Mouse (Mus musculus) heart, postnatal 36 days (tissue): ENCODE results near the gene Tyw3. TPM values are rescaled to one million over a fixed set of nuclear protein-coding genes. Genes with fewer than 3 reads are reported as not detected.
"Not testable (repeated sequence)": the region's sequence is repeated elsewhere in the genome, so short reads cannot be mapped to it uniquely, and the experiment has no call there.

Source experiments
- DNase-seq, 2 experiments: peaks; one replicate each; pipeline ENCODE4 v3.0.0; 2021 to 2022
- intact Hi-C: fragments of 180-260 bp; cut with DNase I; formaldehyde crosslinking; loops from one replicate; pipeline ENCODE4 v1.15.1; 2025
- total RNA-seq, 2 experiments: library from RNA; stranded (reverse); gene quantifications; 2 replicates each; pipeline ENCODE4 v1.2.3; 2021

Gene Tyw3
- 1 to 10 TPM; 3.4 to 4.8 TPM for total RNA-seq

DNA sequence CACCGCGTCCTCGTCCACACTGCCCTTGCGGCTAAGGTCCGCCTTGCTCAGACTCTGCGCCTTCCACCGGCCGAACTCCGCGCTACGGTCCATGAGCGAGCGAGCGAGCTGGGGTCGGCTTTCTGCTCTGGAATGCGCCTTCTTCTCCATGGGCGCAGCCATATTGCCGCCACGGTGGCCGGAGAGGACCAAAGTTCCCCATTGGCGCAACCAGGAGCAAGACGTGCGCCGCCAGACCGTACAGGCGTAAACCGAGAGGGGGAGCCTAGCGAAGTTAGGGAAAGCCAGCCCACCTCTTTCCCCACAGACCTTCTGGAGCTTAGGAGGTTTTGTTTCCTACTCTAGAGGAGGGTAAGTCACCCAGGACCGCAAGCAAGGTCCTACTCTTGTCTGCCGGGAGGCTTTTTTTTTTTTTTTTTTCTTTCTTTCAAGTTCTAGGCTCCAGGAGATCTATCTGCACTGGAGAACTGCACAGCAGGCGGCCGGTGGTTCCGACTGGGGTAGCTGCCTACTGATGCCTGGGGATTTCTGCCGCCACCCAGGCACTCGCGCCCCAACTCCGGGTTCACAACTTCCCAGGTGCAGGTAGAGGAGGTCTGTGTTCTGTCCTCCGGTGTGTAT, at the start of gene Tyw3:
Tyw3 (minus strand) TSS at position 171 of the 621 bp plus-strand sequence.
- intact Hi-C loops: loop anchor here (5.0 to 10.0 kb wide), 2 partner anchors 495 to 652 kb away; partner anchors contain the start of genes Acadm, Fpgt and Lrriq3
- peak; percentile 98 to 100 for DNase-seq

DNA sequence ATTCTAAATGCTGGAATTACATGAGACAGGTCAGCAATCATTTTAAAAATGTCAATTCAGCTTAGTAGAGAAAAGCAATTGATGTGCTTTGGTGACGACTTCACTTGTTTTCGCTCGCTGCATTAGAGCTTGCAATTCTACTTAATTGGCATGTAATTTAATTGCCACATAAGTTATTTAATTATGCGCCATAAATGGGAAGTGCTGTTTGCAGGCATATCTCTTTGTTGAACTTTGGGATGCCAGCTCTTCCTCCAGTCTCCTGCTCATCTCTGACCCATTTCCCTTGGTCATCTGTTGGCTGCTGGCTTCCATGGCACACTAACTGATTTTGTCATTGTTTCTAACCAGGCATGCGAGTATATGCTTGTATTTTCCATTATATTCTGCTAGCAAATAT, 36.2 kb upstream of the Tyw3 start:
- intact Hi-C loops: no loop called here
- no peak for DNase-seq

DNA sequence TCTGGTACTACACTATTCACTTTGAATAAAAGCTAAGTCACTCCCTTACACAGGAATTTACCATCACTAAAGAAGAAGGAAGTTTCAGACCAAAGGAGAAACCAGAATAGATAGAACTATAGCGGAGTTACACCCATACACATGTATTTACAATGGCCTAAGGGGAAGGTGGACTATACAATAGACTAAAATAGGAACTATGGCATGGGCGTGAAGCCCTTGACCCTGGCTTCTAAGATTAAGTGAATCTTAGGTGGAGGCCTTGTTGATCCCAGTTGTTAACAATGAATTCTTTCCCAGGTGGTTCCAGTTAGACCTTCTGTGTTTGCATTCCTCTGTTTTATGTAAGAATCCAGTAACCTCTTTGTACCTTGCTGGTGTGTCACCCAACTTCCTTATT, 34.4 kb upstream of the Tyw3 start:
- DNase-seq, intact Hi-C loops: not testable (repeated sequence)

DNA sequence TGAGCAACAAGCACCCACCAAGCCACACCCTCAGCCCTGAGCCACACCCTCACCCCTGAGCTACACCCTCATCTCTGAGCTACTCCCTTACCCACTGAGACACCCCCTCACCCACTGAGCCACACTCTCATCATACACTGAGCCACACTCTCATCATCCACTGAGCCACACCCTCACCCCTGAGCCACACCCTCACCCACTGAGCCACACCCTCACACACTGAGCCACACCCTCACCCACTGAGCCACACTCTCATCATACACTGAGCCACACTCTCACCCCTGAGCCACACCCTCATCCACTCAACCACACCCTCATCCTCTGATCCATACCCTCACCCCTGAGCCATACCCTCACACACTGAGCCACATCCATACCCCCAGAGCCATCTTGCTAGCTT, 31.4 kb upstream of the Tyw3 start:
- intact Hi-C loops: no loop called here
- DNase-seq: no peak

DNA sequence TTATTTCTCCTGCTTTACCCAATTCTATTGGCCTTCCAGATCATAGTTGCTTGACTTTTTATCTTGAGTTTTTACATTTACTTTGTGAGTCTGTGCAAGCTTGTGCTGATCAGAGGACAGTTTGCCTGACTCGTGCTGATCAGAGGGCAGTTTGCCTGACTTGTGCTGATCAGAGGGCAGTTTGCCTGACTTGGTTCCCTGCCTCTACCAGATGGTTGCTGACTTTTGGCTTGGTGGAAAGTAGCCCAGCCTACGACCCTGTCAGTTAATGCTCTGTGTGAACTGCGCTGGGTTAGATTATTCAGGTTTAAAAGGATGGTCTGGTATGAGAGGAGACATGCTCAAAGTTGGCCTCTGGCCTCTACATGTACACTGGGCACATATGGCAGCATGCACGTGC, 19.2 kb upstream of the Tyw3 start:
- intact Hi-C loops: no loop called here

DNA sequence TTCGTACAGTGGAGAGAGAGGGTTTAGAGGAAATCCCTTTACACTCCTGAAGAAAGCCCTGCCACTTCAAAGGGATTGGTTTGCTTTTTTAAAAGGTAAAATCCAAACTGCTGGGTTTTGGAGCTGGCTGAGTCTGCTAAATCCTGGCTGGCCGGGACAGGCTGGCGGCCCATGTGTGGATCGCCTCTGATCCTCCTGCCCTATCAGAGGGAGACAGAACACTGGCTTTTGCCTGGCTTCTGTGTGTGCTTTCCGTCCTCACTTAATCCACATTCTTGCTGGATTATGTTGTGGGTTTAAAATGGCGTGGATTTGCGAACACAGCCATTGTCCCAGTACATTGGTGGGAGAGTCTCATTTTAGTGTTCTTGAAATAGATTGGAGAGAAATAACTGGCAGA, 18.4 kb upstream of the Tyw3 start:
- intact Hi-C loops: no loop called here

More for the DNA sequence above, 19.2 kb upstream of the Tyw3 start:
- DNase-seq: no peak

DNA sequence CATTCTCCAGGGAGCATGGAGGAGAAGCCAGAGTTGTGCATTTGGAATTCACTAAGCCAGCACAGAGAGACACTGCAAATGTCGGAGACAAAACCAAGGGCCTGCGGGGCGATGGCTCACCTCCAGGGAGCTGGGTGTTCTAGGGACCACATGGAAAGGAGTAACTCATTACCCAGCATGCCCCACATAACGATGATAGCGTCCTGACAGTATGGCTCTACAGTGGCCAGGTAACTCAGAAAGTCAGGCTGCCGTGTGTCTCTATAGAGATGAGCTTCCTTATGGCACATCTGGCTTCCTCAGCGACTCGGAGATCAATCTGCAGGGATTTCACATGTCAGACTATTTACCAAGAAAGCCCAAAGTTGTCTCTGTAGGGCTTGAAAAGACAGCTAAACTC, 17.9 kb upstream of the Tyw3 start:
- intact Hi-C loops: no loop called here

More for the DNA sequence above, 18.4 kb upstream of the Tyw3 start:
- DNase-seq: no peak

DNA sequence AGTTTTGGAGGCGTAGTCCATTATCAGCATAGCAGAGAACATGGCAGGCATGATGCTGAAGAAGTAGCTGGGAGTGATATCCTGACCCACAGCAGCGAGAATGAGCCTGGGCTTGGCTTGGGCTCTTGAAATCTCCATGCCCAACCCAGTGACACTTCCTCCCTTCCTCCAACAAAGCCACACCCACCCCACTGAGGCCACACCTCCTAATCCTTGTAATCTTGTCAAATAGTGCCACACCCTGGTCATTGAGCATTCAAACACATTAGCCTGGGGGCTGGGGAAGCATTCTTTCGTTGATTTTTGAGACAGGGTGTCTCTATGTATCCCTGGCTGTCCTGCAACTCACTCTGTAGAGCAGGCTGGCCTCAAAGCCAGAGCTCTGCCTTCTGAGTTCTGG, 15.0 kb upstream of the Tyw3 start:
- no peak for DNase-seq
- intact Hi-C loops: no loop called here

More for the DNA sequence above, 17.9 kb upstream of the Tyw3 start:
- DNase-seq: no peak

DNA sequence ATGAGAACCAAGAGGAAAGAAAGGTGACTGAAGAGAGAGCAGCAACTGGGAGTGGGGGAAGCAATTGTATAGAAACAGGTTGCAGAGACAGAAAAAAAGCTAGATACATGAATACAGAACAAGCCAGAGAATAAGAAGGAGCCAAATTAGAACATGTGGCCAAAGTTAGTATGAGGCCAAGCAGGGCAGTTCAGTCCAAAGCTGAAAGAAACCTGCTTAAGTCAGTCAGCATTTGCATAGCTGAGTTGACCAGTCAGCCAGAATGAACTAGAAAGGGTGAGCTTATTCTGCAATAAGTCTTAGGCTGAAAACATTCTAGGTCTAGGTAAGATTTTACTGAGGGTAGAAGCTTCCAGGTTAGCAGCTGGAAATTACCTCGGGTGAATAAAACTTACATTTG, 11.0 kb upstream of the Tyw3 start:
- intact Hi-C loops: no loop called here
- no peak for DNase-seq

DNA sequence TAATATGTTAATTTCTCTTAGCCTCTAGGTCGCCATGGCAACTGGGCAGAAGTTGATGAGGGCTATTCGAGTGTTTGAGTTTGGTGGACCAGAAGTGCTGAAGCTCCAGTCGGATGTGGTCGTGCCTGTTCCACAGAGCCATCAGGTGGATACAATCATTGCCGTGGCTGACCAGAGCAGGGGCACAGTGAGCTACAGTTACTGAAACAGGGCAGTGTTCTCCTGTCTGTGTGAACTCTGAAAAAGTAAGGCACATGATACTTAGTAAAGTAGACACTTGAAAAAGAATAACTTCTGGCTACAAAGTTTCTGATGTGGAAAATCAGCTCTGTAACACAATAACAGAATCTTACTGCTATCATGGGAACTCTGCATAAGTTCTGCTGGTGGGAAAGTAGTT, 8.0 kb upstream of the Tyw3 start:
- intact Hi-C loops: no loop called here
- no peak for DNase-seq

DNA sequence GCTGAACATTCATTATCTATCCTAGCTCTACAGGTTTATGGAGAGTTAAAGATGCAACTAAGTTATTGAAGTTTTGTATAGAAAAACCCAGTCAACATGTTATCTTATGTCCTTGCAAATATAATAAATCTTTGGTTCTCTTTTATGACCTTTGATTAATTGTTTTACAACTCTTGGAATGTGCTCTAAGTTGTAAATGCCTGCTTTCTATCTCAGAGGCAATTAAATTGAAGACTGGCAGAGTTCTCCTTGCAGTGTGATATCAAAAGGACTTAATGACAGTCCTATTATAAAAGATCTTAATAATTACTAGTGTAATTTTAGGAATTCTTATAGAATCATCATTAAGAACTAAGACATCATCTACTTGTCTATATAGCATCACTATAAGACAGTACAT, 5.2 kb upstream of the Tyw3 start:
- intact Hi-C loops: no loop called here
- DNase-seq: no peak

DNA sequence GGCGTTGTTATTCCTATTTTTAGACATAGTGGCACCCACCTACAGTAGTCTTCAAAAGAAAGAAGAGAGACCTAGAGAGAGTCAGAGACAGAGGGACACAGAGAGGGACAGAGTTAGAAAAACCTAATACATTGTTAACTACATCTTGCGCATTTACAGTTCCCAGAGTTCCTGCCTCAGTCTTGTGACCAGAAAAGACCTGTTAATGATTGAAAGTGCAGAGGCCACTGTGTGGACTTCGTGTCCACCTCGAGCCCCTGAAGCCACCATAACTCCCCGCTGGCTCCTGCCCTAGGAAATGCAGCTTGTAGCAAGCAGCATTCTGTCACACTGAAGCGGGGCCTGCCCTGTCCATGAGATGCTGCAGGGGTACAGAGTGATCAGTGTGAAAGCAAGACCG, 657 bp upstream of the Tyw3 start:
- DNase-seq: no peak

DNA sequence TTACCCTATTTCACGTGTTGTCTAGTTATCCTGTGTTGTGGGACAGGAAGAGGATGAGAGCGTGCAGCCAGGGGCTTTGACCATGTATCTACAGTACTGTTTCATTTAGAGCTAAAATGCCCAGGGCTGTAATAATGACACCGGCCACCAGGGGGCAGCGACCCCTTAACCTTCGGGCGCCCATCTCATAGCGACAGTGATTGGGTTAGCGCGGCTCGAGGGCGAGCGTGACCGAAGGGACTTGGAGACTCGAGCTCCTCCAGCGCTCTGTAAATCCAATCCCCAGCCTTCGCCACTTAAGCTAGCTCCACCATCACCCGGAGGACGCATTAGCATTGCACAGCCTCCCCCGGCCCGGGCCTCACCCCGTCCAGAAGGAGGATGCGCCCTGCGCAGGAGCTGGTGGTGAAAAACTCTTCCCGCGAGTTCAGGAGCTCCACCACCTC, 393 bp downstream of the Tyw3 start, which contains the start of gene Cryz:
Cryz (plus strand) TSS at position 224 of the 446 bp plus-strand sequence.
- intact Hi-C loops: loop anchor here (5.0 to 10.0 kb wide), 2 partner anchors 496 to 652 kb away; partner anchors contain the start of genes Acadm, Fpgt and Lrriq3
- DNase-seq: peak; percentile 91 to 95

More for the DNA sequence above, 657 bp upstream of the Tyw3 start:
- intact Hi-C loops: loop anchor here (5.0 to 10.0 kb wide), 2 partner anchors 495 to 653 kb away; partner anchors contain the start of genes Acadm, Fpgt and Lrriq3

DNA sequence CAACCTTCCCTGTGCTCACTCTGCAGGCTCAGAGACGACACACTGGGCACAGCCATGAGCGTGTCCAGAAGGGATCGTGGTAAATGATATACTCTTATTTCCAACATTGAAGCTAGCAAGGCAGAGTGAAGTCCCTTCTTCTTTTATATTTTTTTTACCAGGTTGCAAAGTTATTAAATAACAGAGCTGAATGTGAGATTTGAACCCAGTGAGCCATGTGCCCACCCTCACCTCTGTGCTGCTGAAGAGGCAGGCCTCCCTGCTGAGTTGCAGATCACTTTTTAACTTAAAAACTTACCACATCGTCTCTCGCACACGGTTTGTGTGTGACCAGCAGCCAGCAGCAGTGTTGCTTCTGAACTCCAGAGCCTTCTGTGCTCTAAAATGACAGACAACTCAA, 2.7 kb downstream of the Tyw3 start:
- DNase-seq: no peak
- intact Hi-C loops: loop anchor here (10.0 kb wide), 1 partner anchor 649 kb away; the partner anchor contains the start of gene Acadm

DNA sequence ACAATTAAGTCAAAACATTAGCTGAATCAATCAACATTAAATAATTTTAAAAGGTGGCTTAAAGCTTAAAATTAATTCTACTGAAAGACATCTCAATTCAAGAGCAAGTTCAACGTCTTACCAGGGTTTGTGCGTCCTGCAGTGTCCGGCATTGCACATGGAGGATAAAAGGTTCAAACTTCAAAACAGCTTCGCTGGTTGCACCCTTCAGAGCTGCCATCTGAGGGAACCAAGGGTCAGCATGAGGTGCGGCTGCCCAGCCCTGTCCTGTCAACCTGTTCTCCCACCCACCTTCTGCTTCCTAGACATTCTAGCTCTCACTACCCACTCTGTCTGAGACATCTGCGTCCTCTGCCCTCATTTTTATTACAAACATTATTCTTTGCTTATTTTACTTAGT, 3.3 kb downstream of the Tyw3 start:
- intact Hi-C loops: loop anchor here (10.0 kb wide), 1 partner anchor 649 kb away; the partner anchor contains the start of gene Acadm
- DNase-seq: no peak

DNA sequence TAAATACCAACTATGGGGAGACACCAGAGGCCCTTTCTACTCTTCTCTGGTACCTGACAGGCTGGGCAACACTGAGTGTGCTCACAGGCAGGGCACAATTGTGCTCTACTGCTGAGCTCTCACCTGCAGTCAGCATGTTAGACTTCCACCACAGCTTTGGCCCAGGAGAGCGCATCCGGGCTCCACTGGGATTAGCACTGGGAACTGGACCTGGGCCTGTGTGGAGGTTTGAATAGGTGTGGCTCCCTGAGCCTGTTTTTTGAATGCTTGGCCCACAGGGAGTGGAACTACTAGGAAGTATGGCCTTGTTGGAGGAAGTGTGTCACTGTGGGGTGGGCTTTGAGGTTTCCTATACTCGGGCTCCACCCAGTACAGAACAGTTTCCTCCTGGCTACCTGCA, 5.3 kb downstream of the Tyw3 start:
- no peak for DNase-seq
- intact Hi-C loops: loop anchor here (10.0 kb wide), 1 partner anchor 647 kb away; the partner anchor contains the start of gene Acadm

DNA sequence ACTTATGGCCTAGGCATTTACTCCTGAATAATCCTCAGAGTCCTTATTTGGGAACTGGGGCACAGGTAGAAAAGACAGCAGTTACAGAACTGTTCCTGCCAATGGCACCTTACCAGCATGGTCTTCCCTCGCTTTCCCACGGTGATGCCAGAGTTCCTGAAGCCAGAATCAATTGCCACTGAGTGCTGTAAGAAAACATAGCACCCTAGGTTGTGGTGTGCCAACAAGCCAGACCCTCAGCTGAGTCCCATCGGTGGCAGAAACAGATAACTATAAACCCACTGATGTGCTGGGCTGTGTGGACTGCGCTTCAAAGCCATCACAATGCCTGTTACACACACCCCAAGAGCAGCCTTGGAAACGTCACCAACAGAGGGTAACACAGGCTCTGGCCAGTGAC, 5.9 kb downstream of the Tyw3 start:
- no peak for DNase-seq
- intact Hi-C loops: loop anchor here (10.0 kb wide), 1 partner anchor 646 kb away; the partner anchor contains the start of gene Acadm

DNA sequence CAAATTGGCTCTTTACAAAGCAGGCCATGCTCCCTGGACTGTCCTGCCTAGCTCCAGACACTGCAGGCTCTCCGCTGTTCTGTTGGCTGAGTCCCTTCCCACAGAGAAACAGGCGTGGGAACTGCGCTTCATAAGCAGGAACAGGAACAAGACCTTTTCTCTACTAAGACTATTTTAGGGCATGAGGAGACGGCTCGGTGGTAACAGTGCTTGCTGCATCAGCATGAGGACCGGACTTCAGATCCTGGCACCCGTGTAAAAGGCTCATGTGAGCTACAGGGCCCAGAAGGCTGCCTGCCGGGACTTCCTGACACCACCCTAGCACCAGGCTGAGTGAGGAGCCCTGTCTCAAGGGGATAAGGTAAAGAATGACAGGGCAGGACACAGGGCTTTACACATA, 12.6 kb downstream of the Tyw3 start:
- intact Hi-C loops: no loop called here
- no peak for DNase-seq

DNA sequence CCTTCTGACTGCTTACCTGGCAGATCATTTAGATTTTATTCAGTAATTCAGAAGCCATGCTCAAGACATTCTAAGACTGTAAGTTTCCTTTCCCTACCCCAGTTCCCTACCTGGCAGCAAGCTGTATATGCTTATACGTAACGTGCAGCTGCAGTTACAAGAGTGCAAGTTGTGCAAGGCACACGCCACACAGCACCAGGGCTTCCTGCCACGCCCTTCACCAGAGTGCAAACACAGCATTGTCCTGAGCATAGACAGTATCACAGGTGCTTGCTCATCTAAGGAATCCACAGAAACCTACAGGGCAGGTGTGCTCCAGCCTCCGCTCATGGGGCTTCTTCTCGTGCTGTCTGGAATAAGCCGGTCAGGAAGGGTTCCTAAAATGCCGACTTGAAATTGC, 19.0 kb downstream of the Tyw3 start:
- DNase-seq: no peak
- intact Hi-C loops: no loop called here

DNA sequence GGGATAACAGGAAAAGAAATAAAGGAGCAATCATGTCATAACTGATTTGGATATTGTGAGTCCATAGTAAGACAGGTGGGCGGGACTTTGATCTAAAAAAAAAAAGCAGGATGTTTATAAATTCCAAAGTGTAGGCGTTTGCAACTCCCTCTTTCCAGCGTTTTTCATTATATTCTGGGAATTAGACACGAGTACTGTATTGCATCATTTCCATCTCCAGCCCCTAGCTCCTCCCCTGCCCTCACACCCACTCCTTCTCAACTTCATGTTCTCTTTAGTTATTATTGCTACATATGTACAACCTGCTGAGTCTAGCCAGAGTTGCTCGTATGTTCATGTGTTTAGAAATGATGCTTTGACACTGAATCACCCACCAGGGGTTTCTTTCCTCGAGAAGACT, 23.2 kb downstream of the Tyw3 start:
- no peak for DNase-seq
- intact Hi-C loops: loop anchor here (5.0 kb wide), 1 partner anchor 611 kb away; no protein-coding TSS in a partner anchor

DNA sequence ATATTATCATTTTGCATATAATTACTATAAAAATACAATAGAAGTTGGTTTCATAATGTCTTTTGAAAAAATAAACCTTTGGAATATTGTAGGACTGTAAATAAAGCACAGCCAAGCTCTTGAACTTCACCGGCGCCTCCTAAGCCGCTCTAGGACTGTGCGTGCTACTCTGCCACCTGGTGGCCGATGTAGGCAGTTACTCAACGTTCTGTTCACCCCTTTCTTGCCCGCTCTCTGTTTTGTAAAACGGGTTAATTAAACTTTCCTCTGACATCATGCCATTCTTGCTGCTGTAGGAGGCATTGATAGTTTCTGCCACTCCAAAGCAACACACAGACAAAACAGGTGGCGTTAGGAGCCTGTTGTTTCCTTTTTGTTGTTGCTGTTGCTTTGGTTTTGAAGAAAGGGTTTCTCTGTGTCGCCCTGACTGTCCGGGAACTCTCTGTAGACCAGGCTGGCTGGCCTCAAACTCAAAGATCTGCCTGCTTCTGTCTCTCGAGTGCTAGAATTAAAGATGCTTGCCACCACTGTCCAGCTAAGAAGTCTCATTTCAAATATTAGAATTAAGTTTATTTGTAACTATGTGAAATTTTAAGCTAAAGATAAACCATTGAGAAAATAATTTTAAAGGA, 24.4 kb downstream of the Tyw3 start:
- peak; percentile 65 to 75 for DNase-seq
- intact Hi-C loops: loop anchor here (1.0 to 5.0 kb wide), 3 partner anchors 254 to 610 kb away; no protein-coding TSS in a partner anchor
